ENCODE assay signal across 9 mouse cellular contexts in the genomic region with DNA sequence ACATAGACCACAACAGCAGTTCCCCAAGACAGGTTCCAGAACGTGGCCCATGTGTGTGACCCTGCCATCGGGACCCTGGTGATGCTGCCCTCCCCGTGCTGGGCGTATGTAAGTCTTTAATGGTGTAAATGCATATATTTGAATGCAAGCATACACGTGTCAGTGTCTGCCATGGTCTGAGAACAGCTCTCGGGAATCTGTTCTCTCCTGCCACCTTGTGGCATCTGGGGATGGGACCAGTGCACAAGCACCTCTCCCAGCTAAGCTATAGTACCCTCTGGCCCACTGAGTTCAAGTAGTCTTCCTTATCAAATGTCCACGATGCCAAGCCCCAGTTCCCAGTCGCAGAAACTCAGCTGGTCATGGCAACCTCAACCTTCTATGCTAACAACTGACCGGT. TPM values are rescaled to one million over a fixed set of nuclear protein-coding genes. Genes with fewer than 3 reads are reported as not detected.
DNase-seq lines count a peak whose midpoint lies in the region; ATAC-seq and TF ChIP-seq lines count a peak whose summit lies in the region.
"Had no signal": no experiment of that assay in that cellular context is flagged by ENCODE, and none has a peak within 500 bp of the region (broad histone marks: within the 10 kb centered on the region; RNA-seq: fewer than 3 reads in every experiment).

No protein-coding gene starts in this region.

- H3K27ac ChIP-seq in thymus, adult 2 months (ENCODE audit: control insufficient read depth, insufficient read depth, low read length): no peak overlapping the region
- H3K27ac ChIP-seq in forebrain, postnatal 0 days (ENCODE audit: low read depth, low read length): no peak overlapping the region
- no peak overlapping the region for H3K27ac ChIP-seq in intestine, embryonic 16.5 days (ENCODE audit: low read length)
- no peak overlapping the region for H3K27ac ChIP-seq in liver, embryonic 11.5 days (ENCODE audit: low read depth, low read length)
- no peak overlapping the region for H3K27ac ChIP-seq in neural tube, embryonic 11.5 days (ENCODE audit: low read depth, low read length)
- H3K27ac ChIP-seq: embryonic facial prominence, embryonic 12.5 days had no signal

- H3K27me3 ChIP-seq in thymus, adult 2 months (ENCODE audit: control insufficient read depth, insufficient read depth, low read length): no peaks in the 10 kb centered on the region
- no peaks in the 10 kb centered on the region for H3K27me3 ChIP-seq in forebrain, postnatal 0 days (ENCODE audit: insufficient read depth, low read length)
- no peaks in the 10 kb centered on the region for H3K27me3 ChIP-seq in intestine, embryonic 16.5 days (replicated peaks; ENCODE audit: control insufficient read depth, insufficient read depth, low read length)
- H3K27me3 ChIP-seq in liver, embryonic 11.5 days (replicated peaks; ENCODE audit: control insufficient read depth, insufficient read depth, low read length): no peaks in the 10 kb centered on the region
- H3K27me3 ChIP-seq in neural tube, embryonic 11.5 days (ENCODE audit: control insufficient read depth, insufficient read depth, low read length): no peaks in the 10 kb centered on the region
- H3K27me3 ChIP-seq: embryonic facial prominence, embryonic 12.5 days had no signal

- TF ChIP-seq CTCF in thymus, adult 2 months (IDR thresholded peaks at IDR 0.05; ENCODE audit: borderline replicate concordance, control insufficient read depth, extremely low read depth, insufficient read depth, low read length, poor library complexity): no peak
- TF ChIP-seq CTCF in forebrain, postnatal 0 days (IDR thresholded peaks at IDR 0.05; ENCODE audit: low read depth): peak; percentile 89

- no peaks in the 10 kb centered on the region for H3K9me3 ChIP-seq in forebrain, postnatal 0 days (ENCODE audit: low read length)
- H3K9me3 ChIP-seq in intestine, embryonic 16.5 days (ENCODE audit: control insufficient read depth, low read length): no peaks in the 10 kb centered on the region
- no peaks in the 10 kb centered on the region for H3K9me3 ChIP-seq in liver, embryonic 11.5 days (ENCODE audit: control insufficient read depth, low read length)
- H3K9me3 ChIP-seq in neural tube, embryonic 11.5 days (ENCODE audit: control insufficient read depth, low read length): no peaks in the 10 kb centered on the region
- H3K9me3 ChIP-seq: embryonic facial prominence, embryonic 12.5 days had no signal

- TF ChIP-seq POLR2A in thymus, adult 2 months (IDR thresholded peaks at IDR 0.05; ENCODE audit: control insufficient read depth, extremely low read depth, insufficient read depth, low read length, poor library complexity): no peak

- H3K36me3 ChIP-seq in thymus, adult 2 months (ENCODE audit: control insufficient read depth, insufficient read depth, low read length): peaks cover 16% of the 10 kb centered on the region
- peaks cover 25% of the 10 kb centered on the region for H3K36me3 ChIP-seq in forebrain, postnatal 0 days (ENCODE audit: insufficient read depth)
- H3K36me3 ChIP-seq in intestine, embryonic 16.5 days (ENCODE audit: control insufficient read depth, insufficient read depth, low read length): 0 out of 2 replicates have a peak, but pooled peaks cover 5% of the 10 kb centered on the region
- H3K36me3 ChIP-seq in liver, embryonic 11.5 days (ENCODE audit: control insufficient read depth, insufficient read depth, low read length): peaks cover 20% of the 10 kb centered on the region
- peaks cover 2% of the 10 kb centered on the region; the same call in 1 of the 2 replicates for H3K36me3 ChIP-seq in neural tube, embryonic 11.5 days (ENCODE audit: control insufficient read depth, insufficient read depth, low read length)

- no peak overlapping the region for H3K9ac ChIP-seq in forebrain, postnatal 0 days
- H3K9ac ChIP-seq in intestine, embryonic 16.5 days (ENCODE audit: low read depth, low read length): no peak overlapping the region
- no peak overlapping the region for H3K9ac ChIP-seq in liver, embryonic 11.5 days (ENCODE audit: low read depth, low read length)
- no peak overlapping the region for H3K9ac ChIP-seq in neural tube, embryonic 11.5 days (ENCODE audit: low read length)
- H3K9ac ChIP-seq: embryonic facial prominence, embryonic 12.5 days had no signal

- H3K4me2 ChIP-seq in forebrain, postnatal 0 days (ENCODE audit: low read depth): no peak overlapping the region
- H3K4me2 ChIP-seq in intestine, embryonic 16.5 days (ENCODE audit: low read depth, low read length): no peak overlapping the region
- no peak overlapping the region for H3K4me2 ChIP-seq in liver, embryonic 11.5 days
- no peak overlapping the region for H3K4me2 ChIP-seq in neural tube, embryonic 11.5 days (ENCODE audit: low read depth)
- H3K4me2 ChIP-seq: embryonic facial prominence, embryonic 12.5 days had no signal

- ATAC-seq in forebrain, postnatal 0 days: peak; percentile 95
- peak; percentile 84 for ATAC-seq in intestine, embryonic 16.5 days
- peak; percentile 76 for ATAC-seq in liver, embryonic 11.5 days (replicated peaks; ENCODE audit: low FRiP score)
- peak; percentile 84 for ATAC-seq in neural tube, embryonic 11.5 days (ENCODE audit: insufficient read depth, low FRiP score, low TSS enrichment)

- no peak overlapping the region for H3K4me3 ChIP-seq in thymus, adult 2 months (ENCODE audit: control insufficient read depth, insufficient read depth, low read length)
- H3K4me3 ChIP-seq in forebrain, postnatal 0 days (ENCODE audit: low read depth, low read length): no peak overlapping the region
- H3K4me3 ChIP-seq in intestine, embryonic 16.5 days (ENCODE audit: low read length): no peak overlapping the region
- no peak overlapping the region for H3K4me3 ChIP-seq in liver, embryonic 11.5 days (ENCODE audit: low read depth, low read length)
- no peak overlapping the region for H3K4me3 ChIP-seq in neural tube, embryonic 11.5 days (ENCODE audit: low read depth, low read length)
- H3K4me3 ChIP-seq: embryonic facial prominence, embryonic 12.5 days had no signal

- DNase-seq in thymus, adult 2 months: peak; percentile 49
- DNase-seq in thymus, adult 18-20 months: no peak
- DNase-seq in cerebellum, adult 11-12 months: peak; percentile 66
- DNase-seq in forebrain, postnatal 0 days: peak; percentile 80
- DNase-seq in liver, embryonic 11.5 days (ENCODE audit: low spot score): no peak
- peak; percentile 74 for DNase-seq in neural tube, embryonic 11.5 days (ENCODE audit: low spot score)
- peak; percentile 51 for DNase-seq in thymus, postnatal 25 days

- WGBS in thymus, adult 2 months: 51% methylated on average over 9 of the region's 9 CpGs
- 27% methylated on average over 9 of the region's 9 CpGs for WGBS in forebrain, postnatal 0 days
- whole genome bisulfite sequencing in intestine, embryonic 16.5 days: 44% methylated on average over 9 of the region's 9 CpGs
- WGBS in liver, embryonic 11.5 days: 50% methylated on average over 9 of the region's 9 CpGs
- 46% methylated on average over 9 of the region's 9 CpGs for WGBS in neural tube, embryonic 11.5 days

- 0 out of 2 replicates have a peak, but pooled peaks cover 3% of the 10 kb centered on the region for H3K4me1 ChIP-seq in thymus, adult 2 months (replicated peaks; ENCODE audit: control insufficient read depth, insufficient read depth, low read length)
- H3K4me1 ChIP-seq in forebrain, postnatal 0 days (ENCODE audit: insufficient read depth): no peaks in the 10 kb centered on the region
- no peaks in the 10 kb centered on the region for H3K4me1 ChIP-seq in intestine, embryonic 16.5 days (ENCODE audit: control insufficient read depth, insufficient read depth, low read length)
- H3K4me1 ChIP-seq in liver, embryonic 11.5 days (replicated peaks; ENCODE audit: control insufficient read depth, insufficient read depth, low read length): no peaks in the 10 kb centered on the region
- H3K4me1 ChIP-seq in neural tube, embryonic 11.5 days (ENCODE audit: control insufficient read depth, insufficient read depth, low read length): no peaks in the 10 kb centered on the region
- H3K4me1 ChIP-seq: embryonic facial prominence, embryonic 12.5 days had no signal

RNA-seq across cellular contexts. Expression of a gene that starts 19.3 kb away (rescaled TPM):
- polyA plus RNA-seq in thymus, adult 2 months (2012; rRNA removed): 129 and 200 TPM in 2 replicates
- 28.1 and 30.3 TPM in 2 replicates for total RNA-seq in forebrain, postnatal 0 days (2014; rRNA removed)
- polyA plus RNA-seq in forebrain, postnatal 0 days (2015; fragmentation: Nextera tagmentation; extraction: Ambion mirVana): 20.2 and 21.3 TPM in 2 replicates
- polyA plus RNA-seq in intestine, embryonic 16.5 days (2015; fragmentation: Nextera tagmentation; extraction: Ambion mirVana): 4.3 TPM in 2 replicates
- polyA plus RNA-seq in liver, embryonic 11.5 days (2014; fragmentation: Nextera tagmentation; extraction: Ambion mirVana): 12.9 and 13.8 TPM in 2 replicates
- 22.2 and 25.4 TPM in 2 replicates for polyA plus RNA-seq in neural tube, embryonic 11.5 days (2014; fragmentation: Nextera tagmentation; extraction: Ambion mirVana)

Comparison
In these comparisons a context has a peak if more than half of its experiments do, and no peak if none do; other contexts are left out.
1. DNase-seq: peak in thymus, adult 2 months (single experiment), cerebellum, adult 11-12 months (single experiment), forebrain, postnatal 0 days (single experiment), neural tube, embryonic 11.5 days (single experiment) and thymus, postnatal 25 days (single experiment); none in thymus, adult 18-20 months (0 of 2) and liver, embryonic 11.5 days (single experiment).
2. Peak in every context shown above with its lines, with median percentiles within 50 percentile points of each other: ATAC-seq.